Mouse (Mus musculus) liver, adult 2 months (tissue): ENCODE measurements around the gene Gse1.

ENCODE experiments used
- CTCF ChIP-seq: fragments of 200-500 bp; IDR thresholded peaks from 2 replicates; pipeline ENCODE4 v1.5.1; 2011; ENCODE audit warnings: low read depth, low read length, control low read depth
- POLR2A ChIP-seq: fragments of 200-500 bp; IDR thresholded peaks from 2 replicates; pipeline ENCODE4 v1.6.1; 2011; ENCODE audit warnings: low read length, control low read depth; ENCODE audit not compliant: insufficient read depth; ENCODE audit errors: extremely low read depth

DNA sequence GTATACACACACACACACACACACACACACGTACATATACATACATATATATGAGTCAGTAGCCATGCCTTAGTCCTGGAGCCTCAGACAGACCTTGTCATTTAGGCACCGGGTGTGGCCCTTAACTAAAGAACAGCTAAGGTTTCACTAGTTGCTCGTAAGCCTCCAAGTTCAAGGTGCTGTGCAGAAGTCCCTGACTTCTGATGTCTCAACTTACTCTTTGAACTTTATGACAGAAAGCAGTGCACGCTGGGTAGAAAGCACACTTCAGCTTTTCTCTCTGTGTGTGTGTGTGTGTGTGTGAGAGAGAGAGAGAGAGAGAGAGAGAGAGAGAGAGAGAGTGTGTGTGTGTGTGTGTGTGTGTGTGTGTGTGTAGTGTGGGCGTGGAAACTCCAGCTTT lies 315.9 kb downstream of the Gse1 start:
- TF ChIP-seq CTCF (no peak), POLR2A (no peak)
